Mouse (Mus musculus): ENCODE measurements around the gene Irak2. TPM values are rescaled to one million over a fixed set of nuclear protein-coding genes. Genes with fewer than 3 reads are reported as not detected.

The Irak2 gene
- polyA plus RNA-seq, 1 experiment from 2014 or later, result 11.0 TPM

DNA sequence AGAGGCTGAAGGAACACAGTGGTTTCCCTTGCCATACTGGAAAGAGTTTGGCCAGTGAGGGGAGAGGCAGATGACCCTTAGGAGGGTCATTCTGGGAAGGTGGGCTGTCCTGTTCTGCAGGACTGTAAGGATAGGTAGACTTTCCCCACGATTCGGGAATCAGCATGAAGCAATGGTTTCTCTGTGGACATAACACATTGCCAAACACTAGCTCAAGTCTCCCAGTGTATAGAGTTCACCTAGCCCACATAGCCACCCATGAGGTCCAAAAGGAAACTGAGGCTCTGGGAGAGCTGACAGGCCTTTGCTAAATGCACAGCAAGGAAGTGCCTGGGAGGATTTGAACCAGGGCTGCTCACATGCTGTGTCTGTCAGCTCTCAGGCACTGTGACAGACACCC, 5.7 kb downstream of the Irak2 start:
- ATAC-seq, result no peak
- Histone ChIP-seq H3K9ac (no peak overlapping the region), H3K4me2 (replicated peaks) (no peak overlapping the region), H3K27me3 (replicated peaks) (no peaks in the 10 kb centered on the region), H3K4me1 (replicated peaks) (no peaks in the 10 kb centered on the region), H3K27ac (no peak overlapping the region), H3K9me3 (no peaks in the 10 kb centered on the region), H3K4me3 (replicated peaks) (no peak overlapping the region), H3K36me3 (no peaks in the 10 kb centered on the region)
- 94% methylated on average over 2 of the region's 2 CpGs for WGBS

DNA sequence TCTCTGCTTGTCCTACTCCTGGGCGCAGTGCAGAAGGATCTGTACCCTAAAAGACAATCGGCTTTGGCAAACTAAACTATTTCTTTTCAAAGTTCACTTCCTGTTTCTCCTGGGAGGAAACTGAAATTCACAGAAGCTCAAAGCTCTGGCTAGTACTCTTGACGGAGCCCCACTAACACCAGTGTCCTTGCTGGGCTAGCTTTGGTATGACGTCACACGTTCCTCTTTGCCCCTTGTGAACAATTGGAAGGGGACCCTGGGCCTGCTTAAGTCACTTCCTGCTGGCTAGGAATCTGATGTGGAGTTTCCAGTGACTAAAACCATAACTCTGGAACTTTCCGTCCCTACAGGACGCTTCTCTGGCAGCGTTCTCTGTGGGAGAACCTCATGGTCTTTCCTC, 6.5 kb downstream of the Irak2 start:
- no peak for ATAC-seq
- Histone ChIP-seq H3K4me2 (replicated peaks) (no peak overlapping the region), H3K36me3 (no peaks in the 10 kb centered on the region), H3K9ac (no peak overlapping the region), H3K27me3 (replicated peaks) (no peaks in the 10 kb centered on the region), H3K4me1 (replicated peaks) (no peaks in the 10 kb centered on the region), H3K4me3 (replicated peaks) (no peak overlapping the region), H3K27ac (0 out of 2 replicates have a peak overlapping the region, but pooled peaks have one; percentile 9), H3K9me3 (no peaks in the 10 kb centered on the region)
- 69% methylated on average over 8 of the region's 8 CpGs for WGBS

DNA sequence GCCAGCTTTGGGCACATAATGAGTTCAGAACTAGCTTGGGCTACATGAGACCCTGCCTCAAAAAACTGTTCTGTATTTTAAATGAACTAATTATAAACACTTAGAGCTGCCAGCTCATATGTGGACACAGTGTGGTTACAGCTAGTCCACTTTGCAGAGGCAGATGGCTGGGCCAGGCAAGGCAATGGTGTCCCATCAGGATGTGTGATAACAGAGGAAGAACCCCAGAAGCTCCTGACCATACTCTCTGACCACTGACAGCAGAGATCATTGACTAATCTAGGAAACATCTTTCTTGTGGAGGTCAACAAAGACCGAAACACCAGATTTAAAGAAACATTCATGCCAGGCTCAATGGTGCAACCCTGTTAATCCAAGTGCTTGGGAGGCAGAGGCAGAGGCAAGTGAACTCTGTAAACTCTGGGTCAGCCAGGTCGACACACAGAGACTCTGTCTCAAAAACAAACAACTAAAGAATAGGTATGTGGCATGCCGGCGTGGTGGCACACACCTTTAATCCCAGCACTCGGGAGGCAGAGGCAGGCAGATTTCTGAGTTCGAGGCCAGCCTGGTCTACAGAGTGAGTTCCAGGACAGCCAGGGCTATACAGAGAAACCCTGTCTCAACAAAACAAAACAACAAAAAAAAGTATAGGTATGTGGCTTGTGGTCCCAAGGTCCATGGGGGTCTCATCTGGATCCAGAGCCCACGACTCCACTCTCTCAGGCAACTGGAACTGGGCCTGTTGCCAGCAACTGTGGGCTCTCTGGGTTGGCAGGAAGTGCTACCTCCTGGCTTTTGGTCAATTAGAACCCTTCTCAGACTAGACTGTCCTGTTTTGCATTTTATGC, 11.3 kb downstream of the Irak2 start:
- H3K4me2 ChIP-seq (replicated peaks), result no peak overlapping the region
- no peaks in the 10 kb centered on the region for H3K36me3 ChIP-seq
- no peaks in the 10 kb centered on the region for H3K27me3 ChIP-seq (replicated peaks)
- H3K4me3 ChIP-seq (replicated peaks), result no peak overlapping the region
- no peak overlapping the region for H3K27ac ChIP-seq
- H3K4me1 ChIP-seq (replicated peaks), result 0 out of 2 replicates have a peak, but pooled peaks cover 2% of the 10 kb centered on the region
- 82% methylated on average over 7 of the region's 7 CpGs for WGBS
- H3K9me3 ChIP-seq, result no peaks in the 10 kb centered on the region
- H3K9ac ChIP-seq, result no peak overlapping the region
- ATAC-seq, result no peak

DNA sequence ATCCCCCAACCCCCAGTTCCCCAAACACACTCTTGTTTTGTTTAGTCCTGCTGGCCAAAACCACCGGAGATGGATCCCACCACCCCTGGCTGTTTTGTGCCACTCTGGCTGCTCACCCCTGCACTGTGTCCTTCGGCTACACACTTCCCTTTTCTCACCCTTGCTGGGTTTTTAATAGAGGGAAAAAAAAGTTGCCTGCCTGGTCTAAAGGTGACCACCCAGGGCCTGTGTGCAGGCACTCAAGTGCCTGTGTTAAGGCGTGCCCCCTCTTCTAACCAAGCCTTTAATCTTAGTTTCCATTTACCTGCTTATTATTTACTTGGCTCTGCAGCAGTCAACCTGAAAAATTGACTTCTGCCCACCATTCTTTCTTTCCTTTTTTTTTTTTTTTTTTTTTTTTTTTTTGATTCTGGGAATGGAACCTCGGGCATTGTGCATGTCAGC, 12.0 kb downstream of the Irak2 start:
- H3K9ac ChIP-seq, result no peak overlapping the region
- no peaks in the 10 kb centered on the region for H3K27me3 ChIP-seq (replicated peaks)
- H3K4me3 ChIP-seq (replicated peaks), result no peak overlapping the region
- H3K9me3 ChIP-seq, result no peaks in the 10 kb centered on the region
- 84% methylated on average over 4 of the region's 4 CpGs for WGBS
- no peak overlapping the region for H3K4me2 ChIP-seq (replicated peaks)
- H3K36me3 ChIP-seq, result no peaks in the 10 kb centered on the region
- H3K4me1 ChIP-seq (replicated peaks), result 0 out of 2 replicates have a peak, but pooled peaks cover 2% of the 10 kb centered on the region
- H3K27ac ChIP-seq, result no peak overlapping the region
- no peak for ATAC-seq

DNA sequence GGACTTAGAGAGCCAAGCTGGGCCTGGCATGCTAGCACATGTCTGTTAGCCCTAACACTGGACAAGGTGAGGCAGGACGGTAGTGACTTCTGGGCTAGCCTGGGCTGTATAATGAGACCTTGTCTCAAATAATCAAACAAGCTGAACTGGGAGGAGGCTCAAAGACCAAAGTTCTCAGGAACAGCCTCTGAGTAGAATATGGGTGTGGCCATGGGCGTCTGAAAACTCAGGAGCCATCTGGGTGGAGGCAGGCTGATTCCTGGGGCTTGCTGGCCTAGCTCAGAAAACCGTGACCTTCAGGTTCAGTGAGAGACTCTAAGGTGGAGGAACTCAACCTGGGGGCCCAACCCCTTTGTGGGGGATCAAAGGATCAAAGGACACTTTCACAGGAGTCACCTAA, 13.4 kb downstream of the Irak2 start:
- ATAC-seq, result peak; percentile 85

DNA sequence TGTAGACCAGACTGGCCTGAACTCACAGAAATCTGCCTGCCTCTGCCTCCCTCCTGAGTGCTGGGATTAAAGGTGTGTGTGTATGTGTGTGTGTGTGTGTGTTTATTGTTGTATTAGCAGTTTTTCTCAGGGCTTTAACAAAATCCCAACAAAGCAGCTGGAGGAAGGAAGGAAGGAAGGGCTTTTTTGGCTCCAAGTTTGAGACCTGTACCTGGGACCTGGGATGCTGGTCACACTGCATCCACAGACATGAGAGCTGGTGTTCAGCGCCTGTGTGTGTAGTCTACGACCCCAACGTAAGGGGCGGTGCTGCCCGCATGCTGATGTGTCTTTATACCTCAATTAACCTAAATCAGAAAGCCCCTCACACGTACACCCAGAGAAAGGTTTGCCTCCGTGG, 15.3 kb downstream of the Irak2 start:
- no peak overlapping the region for H3K4me2 ChIP-seq (replicated peaks)
- ATAC-seq, result no peak
- H3K9ac ChIP-seq, result no peak overlapping the region
- H3K27ac ChIP-seq, result no peak overlapping the region
- H3K36me3 ChIP-seq, result no peaks in the 10 kb centered on the region
- H3K27me3 ChIP-seq (replicated peaks), result no peaks in the 10 kb centered on the region
- H3K4me1 ChIP-seq (replicated peaks), result 0 out of 2 replicates have a peak, but pooled peaks cover 5% of the 10 kb centered on the region
- no peaks in the 10 kb centered on the region for H3K9me3 ChIP-seq
- H3K4me3 ChIP-seq (replicated peaks), result no peak overlapping the region
- 93% methylated on average over 7 of the region's 7 CpGs for WGBS

More for the DNA sequence above, 13.4 kb downstream of the Irak2 start:
- H3K9ac ChIP-seq, result no peak overlapping the region
- no peak overlapping the region for H3K4me3 ChIP-seq (replicated peaks)
- H3K9me3 ChIP-seq, result no peaks in the 10 kb centered on the region
- H3K27ac ChIP-seq, result 0 out of 2 replicates have a peak overlapping the region, but pooled peaks have one; percentile 22
- 50% methylated on average over 3 of the region's 3 CpGs for whole genome bisulfite sequencing
- 0 out of 2 replicates have a peak, but pooled peaks cover 2% of the 10 kb centered on the region for H3K4me1 ChIP-seq (replicated peaks)
- H3K27me3 ChIP-seq (replicated peaks), result no peaks in the 10 kb centered on the region
- H3K36me3 ChIP-seq, result no peaks in the 10 kb centered on the region
- H3K4me2 ChIP-seq (replicated peaks), result no peak overlapping the region

DNA sequence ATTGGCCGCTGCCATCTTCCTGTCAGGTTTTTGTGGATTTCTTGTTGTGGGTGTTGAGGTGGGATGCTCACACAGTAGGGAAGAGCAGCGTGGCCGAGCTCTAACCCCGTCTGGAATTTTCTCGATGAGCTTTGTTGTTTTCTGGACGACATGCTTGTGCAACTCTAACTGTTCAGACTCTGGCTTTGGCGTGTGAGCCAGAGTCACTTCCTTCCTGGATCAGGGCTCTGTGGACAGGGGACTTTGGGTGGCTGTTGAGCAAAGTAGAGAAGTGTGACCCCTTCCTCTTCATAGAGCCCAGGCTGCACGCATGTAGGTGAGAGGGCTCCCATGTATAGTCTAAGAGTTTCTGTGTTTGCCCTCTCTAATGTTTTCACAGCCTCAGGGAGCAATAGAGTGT, 15.8 kb downstream of the Irak2 start:
- Histone ChIP-seq H3K27ac (no peak overlapping the region), H3K4me2 (replicated peaks) (no peak overlapping the region), H3K36me3 (no peaks in the 10 kb centered on the region), H3K9me3 (no peaks in the 10 kb centered on the region), H3K9ac (no peak overlapping the region), H3K4me1 (replicated peaks) (0 out of 2 replicates have a peak, but pooled peaks cover 5% of the 10 kb centered on the region), H3K27me3 (replicated peaks) (no peaks in the 10 kb centered on the region), H3K4me3 (replicated peaks) (no peak overlapping the region)
- WGBS, result 76% methylated on average over 8 of the region's 8 CpGs
- ATAC-seq, result no peak

DNA sequence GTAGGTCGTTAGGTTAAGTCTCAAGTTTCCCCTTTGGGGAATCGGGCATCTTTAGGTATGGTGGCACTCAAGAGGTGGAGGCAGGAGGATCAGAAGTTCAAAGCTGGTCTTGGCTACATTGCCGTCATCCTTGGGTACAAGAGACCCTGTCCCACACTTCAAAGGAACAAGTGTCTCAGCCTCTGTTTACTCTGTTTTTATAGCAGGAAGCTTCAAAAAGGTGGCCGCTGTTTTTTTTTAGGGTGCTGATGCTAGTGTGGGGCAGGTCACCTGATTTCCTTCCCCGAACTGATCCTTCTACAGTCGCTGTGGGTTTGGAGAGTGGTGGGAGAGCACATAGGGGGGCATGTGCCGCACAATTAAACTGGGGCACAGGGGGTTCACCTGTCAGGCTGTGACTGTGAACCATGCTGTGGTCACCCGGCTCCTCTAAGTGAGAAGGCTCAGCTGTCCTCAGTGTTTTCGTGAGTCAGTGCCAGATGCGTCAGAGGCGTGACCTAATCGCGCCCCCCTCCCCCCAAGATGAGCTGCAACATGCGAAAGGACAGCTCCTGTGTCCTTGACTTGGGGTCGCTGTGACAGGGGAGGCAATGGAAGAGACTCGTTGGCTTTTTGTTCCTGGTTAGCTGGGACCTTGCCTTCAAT, 16.6 kb downstream of the Irak2 start:
- Histone ChIP-seq H3K27me3 (replicated peaks) (no peaks in the 10 kb centered on the region), H3K4me2 (replicated peaks) (no peak overlapping the region), H3K27ac (no peak overlapping the region), H3K9me3 (no peaks in the 10 kb centered on the region), H3K9ac (no peak overlapping the region), H3K4me1 (replicated peaks) (0 out of 2 replicates have a peak, but pooled peaks cover 5% of the 10 kb centered on the region), H3K36me3 (no peaks in the 10 kb centered on the region), H3K4me3 (replicated peaks) (no peak overlapping the region)
- 58% methylated on average over 16 of the region's 16 CpGs for WGBS
- no peak for ATAC-seq

DNA sequence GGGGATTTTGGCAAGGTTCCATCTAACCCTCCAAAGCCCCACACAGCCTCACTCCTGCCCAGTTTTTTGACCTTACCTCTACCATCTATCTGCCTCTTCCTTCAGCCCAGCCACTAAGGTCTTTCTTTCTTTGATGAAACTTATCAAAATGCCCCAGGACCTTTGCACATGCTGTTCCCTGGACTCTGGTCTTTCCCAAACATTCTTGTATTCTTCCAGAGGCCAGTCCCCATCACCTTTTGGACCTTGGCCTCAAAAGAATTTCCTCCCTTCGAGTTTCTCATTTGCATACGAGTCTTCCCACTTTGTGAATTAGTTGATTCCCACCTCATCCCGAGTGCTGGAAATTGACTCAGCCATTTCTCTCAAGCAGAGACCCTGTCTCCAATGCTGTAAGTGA, 17.2 kb downstream of the Irak2 start:
- no peak overlapping the region for H3K4me3 ChIP-seq (replicated peaks)
- H3K9ac ChIP-seq, result no peak overlapping the region
- no peaks in the 10 kb centered on the region for H3K36me3 ChIP-seq
- H3K4me1 ChIP-seq (replicated peaks), result peaks cover 8% of the 10 kb centered on the region
- WGBS, result 88% methylated on average over 3 of the region's 3 CpGs
- no peaks in the 10 kb centered on the region for H3K27me3 ChIP-seq (replicated peaks)
- H3K9me3 ChIP-seq, result no peaks in the 10 kb centered on the region
- H3K27ac ChIP-seq, result no peak overlapping the region
- H3K4me2 ChIP-seq (replicated peaks), result no peak overlapping the region
- no peak for ATAC-seq

DNA sequence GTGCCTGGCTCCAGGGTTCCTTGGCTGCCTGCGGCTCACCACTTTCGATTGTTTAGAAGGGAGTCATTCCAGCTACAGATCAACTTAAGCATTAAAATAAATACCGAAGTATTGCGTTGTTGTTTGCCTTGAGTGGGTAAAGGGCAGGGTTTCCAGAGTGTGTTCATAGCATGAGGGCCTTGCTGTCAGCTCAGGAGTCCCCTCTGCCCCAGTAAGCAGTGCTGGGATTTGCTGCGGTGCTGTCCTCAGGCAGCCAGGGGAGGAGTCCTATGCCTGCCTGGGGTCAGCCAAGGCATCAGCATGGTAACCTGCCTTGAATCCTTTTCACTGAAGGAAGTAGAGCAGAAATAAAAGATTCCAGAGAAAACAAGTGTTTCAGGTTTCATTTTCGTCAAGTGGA, 18.6 kb downstream of the Irak2 start:
- Histone ChIP-seq H3K27ac (no peak overlapping the region), H3K4me2 (replicated peaks) (no peak overlapping the region), H3K9ac (no peak overlapping the region), H3K4me1 (replicated peaks) (peaks cover 19% of the 10 kb centered on the region), H3K27me3 (replicated peaks) (no peaks in the 10 kb centered on the region), H3K4me3 (replicated peaks) (no peak overlapping the region), H3K9me3 (no peaks in the 10 kb centered on the region), H3K36me3 (no peaks in the 10 kb centered on the region)
- no peak for ATAC-seq
- 67% methylated on average over 6 of the region's 6 CpGs for WGBS

DNA sequence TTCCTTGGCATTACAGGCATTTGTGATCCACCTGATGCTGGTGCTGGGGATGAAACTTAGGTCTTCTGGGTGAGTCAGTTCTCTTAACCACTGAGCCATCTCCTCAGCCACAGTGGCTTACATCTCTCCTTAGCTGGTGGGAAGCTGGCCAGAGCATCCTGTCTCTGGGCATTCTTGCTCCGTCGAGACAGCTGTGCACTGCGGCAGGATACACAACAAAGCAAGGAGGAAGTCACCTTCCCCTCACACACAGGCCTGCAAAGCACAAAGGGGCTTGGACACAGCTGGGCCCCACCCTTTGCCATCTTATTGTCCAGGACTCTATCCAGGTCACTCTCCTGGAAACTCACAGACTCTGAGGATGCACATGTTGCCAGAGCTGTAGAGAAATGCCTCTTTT, 20.0 kb downstream of the Irak2 start:
- Histone ChIP-seq H3K4me3 (replicated peaks) (no peak overlapping the region), H3K4me2 (replicated peaks) (no peak overlapping the region), H3K9me3 (no peaks in the 10 kb centered on the region), H3K27ac (no peak overlapping the region), H3K4me1 (replicated peaks) (peaks cover 23% of the 10 kb centered on the region), H3K36me3 (no peaks in the 10 kb centered on the region), H3K27me3 (replicated peaks) (no peaks in the 10 kb centered on the region), H3K9ac (no peak overlapping the region)
- 64% methylated on average over 3 of the region's 3 CpGs for WGBS
- ATAC-seq, result no peak

DNA sequence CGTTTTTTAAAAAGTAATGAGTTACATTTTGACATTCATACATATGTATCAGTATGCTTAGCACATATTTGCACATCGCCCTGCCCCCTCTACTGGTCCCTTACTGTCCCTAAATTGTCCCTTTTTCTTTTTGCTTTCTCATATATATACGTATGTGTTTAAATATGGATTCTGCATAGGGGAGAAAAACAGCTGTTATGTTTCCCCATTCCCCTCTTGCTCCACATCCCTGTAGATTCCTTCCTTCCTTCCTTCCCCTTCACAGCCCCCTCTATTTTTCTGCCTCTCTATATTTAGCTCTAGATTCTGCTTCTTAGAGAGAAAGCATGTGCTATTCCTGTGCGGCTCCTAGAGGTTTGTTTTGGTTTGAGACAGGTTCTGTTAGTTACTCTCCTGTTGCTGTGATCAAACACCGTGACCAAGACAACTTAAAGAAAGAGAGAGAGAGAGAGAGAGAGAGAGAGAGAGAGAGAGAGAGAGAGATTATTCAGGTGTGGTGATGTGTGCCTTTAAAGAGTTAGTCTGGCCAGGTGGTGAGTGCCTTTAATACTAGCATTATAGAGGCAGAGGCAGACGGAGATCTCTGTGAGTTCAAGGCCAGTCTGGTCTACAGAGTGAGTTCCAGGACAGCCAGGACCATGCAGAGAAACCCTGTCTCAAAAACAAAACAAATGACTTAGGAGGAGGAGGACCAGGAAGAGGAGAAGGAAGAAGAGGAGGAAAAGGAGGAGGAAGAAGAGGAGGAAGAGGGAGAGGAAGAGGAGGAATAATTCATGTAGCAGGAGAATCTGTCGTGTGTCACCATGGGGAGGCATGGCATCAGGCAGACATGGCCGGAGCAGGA, 21.6 kb downstream of the Irak2 start:
- no peak for ATAC-seq
- Histone ChIP-seq H3K27ac (no peak overlapping the region), H3K9ac (no peak overlapping the region), H3K4me2 (replicated peaks) (no peak overlapping the region), H3K36me3 (no peaks in the 10 kb centered on the region), H3K4me3 (replicated peaks) (no peak overlapping the region), H3K4me1 (replicated peaks) (peaks cover 23% of the 10 kb centered on the region), H3K27me3 (replicated peaks) (no peaks in the 10 kb centered on the region), H3K9me3 (no peaks in the 10 kb centered on the region)
- 71% methylated on average over 8 of the region's 8 CpGs for WGBS
